Mouse (Mus musculus): ENCODE data around the gene Sfxn2.

DNA sequence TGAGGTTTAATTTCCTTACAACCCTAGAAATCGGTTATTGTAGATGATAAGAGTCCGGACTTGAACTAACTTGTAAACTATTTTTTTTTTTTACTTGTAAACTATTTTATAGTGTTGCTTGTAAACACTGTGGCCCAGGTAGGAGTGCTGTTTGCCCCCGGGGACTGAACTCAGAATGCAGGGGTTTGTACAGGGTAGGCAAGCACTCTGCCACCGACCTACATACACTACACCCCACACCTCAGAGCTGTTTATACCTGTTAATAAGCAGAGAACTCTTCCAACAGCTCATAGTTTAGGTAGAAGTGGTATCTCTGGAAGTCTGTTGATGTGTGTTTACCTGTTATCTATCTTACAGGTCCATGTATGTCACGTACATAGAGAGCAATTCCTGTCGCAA is 825 bp downstream of the Sfxn2 start:
- no peak for TF ChIP-seq CTCF (IDR thresholded peaks at IDR 0.05; ENCODE audit: low read depth)
- no peak for TF ChIP-seq EP300 (IDR thresholded peaks at IDR 0.05; ENCODE audit: low read depth)
